Mouse (Mus musculus) erythroblast, adult 5-6 weeks (primary cell): ENCODE measurements at regions not wholly inside any gene's neighbourhood (a gene's known extent, or its start where the extent isn't known, plus 50 kb on each side); places are given as distances from the start of the nearest gene placed in this dataset.
A peak's percentile ranks its signal among the peaks of the same experiment; 100 is the strongest.

Source experiments
- ATAC-seq: replicated peaks from 2 replicates; pipeline ENCODE4 v1.8.0; 2016; ENCODE audit warnings: moderate number of reproducible peaks, mild to moderate bottlenecking, moderate TSS enrichment, inconsistent platforms; ENCODE audit not compliant: poor library complexity, low FRiP score, severe bottlenecking

DNA sequence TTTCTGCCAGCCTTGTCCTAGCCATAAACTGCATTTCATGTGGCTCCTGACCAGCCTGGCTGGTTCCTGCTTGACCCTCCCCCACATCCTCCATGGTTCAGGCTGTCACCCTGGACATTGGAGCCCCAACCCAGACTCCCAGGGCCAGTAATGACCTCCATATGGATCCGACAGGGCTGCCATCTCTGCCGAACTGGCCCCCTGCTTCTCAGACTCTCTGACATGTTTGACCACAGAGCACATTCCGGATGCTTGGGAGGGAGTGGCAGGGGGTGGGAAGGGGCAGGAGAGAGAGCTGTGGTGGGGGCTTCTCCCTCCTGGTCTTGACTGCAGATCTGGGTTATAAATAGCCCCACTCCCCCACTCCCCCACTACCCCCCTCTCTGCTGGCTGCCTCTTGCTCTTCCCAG, 59.0 kb upstream of the Actrt2 start:
- ATAC-seq: no peak

DNA sequence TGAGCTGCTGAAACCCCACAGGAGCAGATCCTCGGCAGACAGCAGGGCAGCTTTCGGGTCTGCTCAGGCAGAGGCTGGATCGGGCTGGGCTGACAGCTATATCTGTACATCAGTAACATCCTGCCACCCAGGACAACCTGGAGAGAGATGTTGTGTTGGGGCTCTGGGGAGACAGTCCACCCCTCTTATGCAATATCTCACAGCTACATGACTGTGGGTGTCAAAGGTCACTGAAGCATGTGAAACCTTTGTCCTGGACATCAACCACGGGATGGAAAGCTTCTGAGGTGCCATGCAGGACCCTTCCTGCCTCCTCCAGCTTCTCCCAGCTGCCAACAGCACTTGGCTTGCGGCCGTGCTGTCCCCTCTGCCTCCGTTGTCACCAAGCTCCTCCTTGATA, 60.3 kb upstream of the Actrt2 start:
- ATAC-seq: no peak

DNA sequence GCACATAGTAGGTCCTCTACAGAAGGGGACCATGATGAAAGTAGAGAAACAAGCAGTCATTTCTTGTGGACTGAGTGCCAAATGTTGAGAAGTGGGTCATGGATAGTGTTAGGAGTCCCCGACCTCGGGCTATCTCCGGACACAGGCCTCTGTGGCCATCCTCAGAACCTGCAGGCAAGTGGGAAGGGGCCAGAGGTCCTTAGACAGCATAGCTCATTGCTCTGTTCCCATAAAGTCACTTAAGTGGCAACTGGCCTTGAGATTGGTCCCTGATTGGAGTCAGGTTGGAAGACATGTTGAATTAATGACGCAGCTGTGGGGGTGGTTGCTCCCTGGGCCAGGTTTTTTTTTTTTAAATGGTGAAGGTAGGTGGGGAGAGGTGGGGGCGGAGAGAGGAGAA, 63.0 kb upstream of the Actrt2 start:
- no peak for ATAC-seq

DNA sequence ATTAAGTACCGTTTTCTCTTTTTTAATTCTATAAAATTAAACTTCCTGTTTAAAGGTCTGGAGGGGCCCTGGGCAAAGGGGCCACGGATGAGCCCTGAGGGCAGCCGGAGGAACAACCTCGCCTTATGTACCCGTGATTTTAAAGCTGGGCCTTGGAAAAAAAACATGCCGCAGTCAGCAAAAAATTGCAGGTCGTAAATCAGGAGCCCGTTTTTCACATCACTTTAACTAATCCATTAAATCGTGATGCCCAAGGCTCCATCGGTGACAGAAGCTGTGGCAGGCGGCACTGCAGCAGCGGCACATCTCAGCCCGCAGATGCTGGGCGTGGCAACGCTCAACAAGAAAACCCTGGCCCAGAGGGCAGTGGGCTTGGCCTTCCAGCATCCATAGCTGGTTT, 63.7 kb upstream of the Actrt2 start:
- no peak for ATAC-seq

DNA sequence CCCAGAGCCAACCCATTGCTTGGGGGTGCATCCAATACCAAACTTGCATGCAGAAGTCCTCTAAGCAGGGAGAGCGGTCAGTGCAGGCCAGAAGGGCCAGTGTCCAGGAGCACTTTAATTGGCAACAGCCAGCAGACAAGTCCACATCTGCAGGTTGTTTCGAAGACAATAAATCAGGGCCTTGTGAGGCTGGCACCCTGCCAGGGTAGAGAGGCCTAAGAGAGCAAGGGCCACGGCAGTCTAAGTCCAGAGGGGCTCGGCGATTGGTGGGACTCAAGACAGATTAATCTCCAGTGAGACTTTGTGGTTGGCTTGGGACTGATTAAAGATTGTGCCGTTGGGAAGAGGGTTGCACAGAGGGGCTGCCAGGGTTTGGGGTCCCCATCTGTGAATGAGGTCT, 68.4 kb upstream of the Actrt2 start:
- ATAC-seq: no peak

DNA sequence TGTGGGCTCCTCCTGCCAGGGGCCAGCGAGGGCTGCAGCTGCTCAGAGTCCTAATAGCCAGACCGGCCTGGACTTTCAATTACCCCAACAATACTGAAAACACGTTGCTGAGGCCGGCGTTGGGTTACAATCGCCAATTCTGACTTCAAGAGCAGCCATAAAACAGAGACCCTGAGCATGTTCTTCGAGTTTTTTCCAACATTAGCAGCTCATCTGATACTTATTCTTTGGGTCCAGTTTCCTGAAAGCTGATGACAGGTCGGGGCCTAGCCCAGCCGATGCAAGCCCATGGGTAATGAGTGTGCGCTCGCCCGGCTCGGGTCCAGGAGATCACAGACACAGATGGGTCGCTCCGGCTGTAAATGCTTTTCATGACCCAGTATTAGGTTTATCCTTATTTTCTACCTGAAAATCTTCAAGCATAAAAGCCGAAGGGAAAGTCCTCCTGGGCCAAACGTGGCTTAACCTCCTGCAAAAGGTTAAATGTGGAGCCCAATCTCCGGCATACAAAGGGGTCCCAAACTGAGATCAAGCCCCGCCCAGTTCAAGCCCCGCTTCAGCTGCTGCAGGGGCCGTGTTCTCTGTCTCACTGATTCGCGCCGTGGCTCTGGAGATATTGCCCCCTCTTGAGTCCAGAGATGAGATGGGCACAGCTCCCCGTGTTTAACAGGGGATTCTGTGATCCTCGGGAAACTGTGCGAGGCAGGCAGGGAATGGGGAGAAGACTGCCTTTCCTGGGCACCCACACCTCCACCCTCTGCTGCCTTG, 73.6 kb upstream of the Actrt2 start:
- ATAC-seq: no peak

DNA sequence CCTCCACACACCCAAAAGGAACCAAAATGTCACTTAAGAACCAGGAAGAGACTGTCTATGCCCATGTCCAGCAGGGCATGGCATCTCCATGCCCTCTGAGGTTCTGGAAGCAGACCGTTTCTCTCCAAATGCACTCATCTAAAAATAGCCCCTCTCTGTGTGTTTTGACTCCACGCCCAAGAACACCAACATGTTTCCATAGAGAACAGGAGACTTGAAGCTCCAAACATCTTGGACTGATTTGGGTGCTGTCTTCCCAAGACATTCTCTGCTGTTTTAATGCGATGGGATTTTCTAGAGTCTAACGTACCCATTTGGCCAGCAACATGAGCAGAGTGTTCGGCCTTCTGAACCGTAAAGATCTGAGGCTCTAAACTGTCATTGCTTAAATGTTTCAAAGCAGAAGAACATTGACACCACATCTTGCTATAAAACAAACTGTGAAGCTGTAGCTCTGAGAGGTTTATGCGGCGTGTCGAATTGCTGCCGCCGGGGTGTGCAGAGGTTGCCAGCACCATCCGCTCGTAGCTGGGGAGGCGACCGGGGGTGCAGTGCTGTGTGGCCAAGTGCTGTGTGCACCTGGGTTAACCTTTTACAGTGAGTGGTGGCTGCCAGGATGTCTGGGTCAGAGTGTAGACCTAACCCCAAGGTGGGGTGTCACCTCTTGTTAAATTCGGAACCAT, 78.8 kb upstream of the Actrt2 start:
- no peak for ATAC-seq

DNA sequence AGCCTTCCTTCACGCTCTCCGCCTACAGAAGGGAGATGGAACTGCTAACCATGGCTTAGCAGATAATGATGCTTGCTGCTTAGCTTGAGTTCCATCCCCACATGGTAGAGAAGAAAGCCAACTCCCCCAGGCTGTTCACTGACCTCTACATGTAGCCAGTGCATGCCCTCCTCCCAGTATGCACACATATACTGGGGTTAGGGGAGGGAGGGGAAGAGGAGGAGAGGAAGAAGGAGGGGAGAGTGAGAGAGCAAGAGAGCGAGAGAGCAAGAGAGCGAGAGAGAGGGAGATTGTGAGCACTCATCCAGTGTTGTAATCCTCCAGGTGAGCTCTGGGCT, 79.3 kb upstream of the Actrt2 start:
- no peak for ATAC-seq

DNA sequence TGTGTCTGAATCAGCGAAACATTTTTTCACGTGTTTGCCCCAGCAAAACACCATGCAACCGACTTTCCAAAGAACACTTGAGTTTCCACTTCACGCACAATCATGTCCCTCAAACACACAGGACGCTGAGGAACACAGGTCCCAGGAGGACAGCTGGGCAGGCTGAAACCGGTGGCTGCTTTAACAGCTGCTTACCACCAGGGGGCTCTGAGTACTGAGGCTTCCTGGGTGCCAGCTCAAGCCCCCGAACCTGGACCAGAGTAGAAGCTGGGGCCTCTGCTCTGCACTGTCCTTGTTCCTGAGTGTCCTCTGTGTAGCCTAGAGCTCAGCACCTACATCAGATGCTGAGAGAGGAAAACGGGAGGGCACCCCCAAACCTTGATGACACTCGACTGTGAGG, 81.5 kb upstream of the Actrt2 start:
- ATAC-seq: peak; percentile 81

DNA sequence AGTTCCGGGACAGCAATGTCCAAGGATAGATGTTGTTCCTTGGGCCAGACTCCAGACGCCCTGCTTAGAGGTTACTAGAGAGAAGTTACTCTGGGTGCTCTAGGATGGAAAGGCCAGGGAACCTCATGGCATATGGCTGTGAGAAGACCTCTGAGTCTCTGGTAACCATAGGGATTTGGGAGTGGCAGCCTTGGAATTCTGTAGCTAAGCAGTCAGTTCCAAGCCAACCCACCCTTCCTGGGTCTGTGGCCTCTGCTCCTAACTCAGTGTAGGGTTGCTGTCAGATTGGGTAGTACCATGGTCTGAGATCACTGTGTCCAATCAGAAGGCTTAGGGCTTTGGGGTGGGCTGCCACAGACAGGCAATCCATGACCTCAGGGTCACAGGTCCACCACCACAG, 82.3 kb upstream of the Actrt2 start:
- no peak for ATAC-seq

DNA sequence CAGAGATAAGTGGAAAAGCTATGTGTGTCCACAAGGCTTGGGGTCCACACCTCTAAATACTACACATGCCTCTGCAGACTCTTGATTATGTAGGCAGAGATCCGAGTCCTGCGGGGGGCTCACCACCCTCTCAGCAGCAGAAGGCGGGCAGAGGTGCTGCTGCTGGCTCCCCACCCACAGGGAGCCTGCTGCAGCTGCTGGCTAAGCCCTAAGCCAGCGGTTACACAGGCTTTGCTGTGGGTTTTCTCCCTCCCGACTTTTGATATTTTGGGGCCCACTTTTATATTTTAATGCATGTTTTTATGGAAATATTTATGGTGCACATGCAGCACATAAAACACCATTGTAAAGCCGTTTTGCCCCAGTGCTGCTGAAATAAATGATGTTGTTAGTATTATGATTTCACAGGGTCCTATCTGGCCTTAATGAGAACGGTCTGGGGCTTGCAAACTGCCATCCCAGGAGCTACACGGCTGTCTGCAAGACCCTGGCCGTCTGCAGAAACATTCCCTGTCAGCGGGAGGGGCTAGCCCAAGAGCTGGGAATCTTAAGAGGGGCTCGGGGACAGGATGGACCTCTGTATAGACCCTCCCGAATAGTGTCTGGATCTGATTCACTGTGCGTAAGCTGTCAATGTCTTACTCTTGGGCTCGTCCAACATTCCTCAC, 82.9 kb upstream of the Actrt2 start:
- ATAC-seq: no peak

DNA sequence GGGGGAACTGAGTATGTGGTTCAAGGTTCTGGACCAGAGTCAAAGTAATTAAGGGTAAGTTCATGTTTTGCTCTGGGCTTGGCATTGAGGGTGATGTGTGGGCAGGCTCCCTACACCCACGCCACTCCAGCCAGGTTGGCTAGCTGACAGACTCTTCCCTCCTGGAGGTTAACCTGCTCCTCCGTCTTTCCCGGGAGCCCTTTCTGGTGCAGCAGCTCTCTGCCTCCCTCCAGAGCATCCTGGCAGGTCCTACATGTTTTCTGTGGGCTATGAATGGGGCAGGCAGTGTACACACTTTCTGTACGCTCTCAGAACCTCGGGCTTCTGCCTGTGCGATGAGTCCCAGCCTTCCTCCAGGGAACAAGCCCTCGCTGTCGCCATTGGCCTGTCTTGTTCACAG, 82.8 kb upstream of the Ttc34 start:
- ATAC-seq: no peak

DNA sequence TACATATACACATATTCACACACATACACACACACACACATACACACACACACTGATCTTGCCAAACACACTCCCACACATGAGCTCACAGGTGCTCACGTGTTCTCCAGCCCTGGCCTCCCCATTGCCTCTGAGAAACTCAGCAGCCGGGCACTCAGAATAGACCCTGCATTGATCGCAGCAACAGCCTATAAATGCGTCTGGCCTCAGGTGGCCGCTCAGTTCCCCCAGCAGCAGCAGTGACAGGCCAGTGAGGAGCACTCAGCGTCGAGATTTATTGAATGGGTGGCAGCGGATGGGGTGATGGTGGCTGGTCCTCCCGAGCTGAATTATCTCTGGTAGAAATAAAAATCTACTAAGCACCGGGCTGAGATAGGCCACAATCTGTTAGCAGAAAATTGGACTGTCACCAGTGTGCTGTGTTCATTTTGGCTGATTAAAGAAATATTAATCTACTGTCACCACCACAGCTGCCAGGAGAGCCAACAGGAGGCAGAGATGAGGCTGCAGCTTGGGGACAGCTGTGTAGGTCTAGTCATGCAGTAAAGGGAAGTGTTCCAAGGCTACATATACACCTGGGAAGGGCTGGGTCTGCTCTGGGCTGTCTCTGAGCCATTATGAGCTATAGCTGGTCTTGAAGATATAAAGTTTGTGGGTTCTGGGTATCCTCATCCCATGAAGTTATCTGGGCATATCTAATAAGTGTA, 80.4 kb upstream of the Ttc34 start:
- no peak for ATAC-seq

DNA sequence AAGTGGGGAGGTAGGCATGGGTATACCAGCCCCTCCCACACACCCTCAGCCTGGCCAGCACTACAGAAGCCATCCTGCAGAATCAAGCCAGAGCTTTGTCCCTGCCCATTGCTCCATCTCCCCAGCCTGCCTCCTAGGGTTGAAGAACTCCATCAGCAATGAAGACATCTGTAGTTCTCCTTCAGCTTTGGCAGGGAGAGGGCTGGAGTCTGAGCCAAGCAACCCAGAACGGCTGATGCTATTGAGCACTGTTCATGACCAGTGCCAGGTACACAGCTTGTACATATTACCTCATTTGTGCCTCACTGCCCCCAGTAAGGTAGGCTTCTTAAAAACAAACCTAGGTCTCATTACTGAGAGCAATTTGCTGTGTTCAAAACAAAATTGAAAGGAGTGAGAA, 77.4 kb upstream of the Ttc34 start:
- ATAC-seq: no peak

DNA sequence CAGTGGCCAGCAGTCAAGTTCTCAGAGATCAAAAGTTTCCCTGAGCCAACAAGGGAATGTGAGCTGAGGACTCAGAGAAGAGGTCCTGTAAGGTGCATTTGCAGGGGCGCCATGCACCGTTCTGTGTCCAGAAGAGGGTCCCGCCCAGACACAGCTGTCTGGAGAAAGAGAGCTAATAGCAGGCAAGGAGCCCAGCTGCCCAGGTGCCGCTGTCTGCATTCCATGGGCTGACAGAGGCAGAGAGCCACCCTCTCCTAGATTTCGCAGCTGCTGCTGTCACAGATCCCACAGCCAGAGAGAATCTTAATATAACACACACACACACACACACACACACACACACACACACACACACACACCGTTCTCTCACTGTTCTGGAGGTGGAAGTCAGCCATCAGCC, 73.0 kb upstream of the Ttc34 start:
- no peak for ATAC-seq

DNA sequence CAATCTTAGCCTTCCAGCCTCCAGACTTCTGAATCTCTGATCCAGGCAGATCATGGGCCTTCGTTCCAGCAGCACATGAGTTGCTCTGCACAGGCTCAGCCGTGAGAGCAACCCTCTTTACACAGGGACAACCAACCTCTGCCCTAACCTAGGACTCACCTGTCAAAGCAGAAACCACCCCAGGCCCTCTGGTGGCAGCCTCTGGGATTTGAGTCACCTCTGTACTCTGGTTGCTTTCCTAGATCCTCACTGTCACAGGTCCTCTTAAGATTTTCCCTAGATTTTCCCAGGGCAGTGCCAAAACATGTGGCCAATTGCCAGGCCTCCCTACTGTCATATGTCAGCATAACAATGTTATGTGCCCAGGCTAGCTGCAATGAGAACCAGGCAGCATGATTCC, 71.1 kb upstream of the Ttc34 start:
- ATAC-seq: no peak

DNA sequence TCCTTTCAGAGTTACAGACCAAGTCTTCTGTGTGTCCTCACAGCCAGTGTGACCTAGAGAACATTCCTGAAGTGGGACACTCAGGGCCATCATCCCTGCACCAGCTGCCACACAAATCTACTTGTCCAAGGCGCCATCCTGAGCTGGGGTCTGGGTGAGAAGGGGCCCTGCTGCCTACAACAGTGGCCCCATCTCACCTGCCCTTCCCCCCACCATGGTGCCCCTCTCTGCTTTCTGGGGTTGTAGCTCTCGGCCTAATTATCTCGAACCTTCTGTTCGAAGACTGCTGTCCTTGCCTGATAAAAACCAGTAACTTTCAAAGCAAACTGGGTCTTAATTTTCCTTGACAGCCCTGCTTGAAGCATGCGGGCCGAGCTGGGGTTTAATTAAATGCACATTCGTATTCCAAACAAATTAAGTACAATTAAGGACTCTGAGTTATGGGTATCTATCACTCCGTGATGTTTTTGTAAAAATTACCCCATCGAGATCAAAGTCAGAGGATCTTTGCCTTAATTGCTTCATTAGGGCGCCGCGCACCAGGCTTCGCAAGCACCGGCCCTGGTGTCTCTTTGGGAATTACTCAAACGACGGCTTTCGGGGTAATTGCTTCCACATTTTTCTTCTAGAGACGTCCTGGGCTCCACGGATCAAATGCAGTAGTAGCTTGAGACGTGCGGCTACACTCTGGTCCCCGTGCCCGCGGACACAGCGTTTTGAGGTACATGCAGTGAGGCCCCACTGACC, 65.8 kb upstream of the Ttc34 start:
- ATAC-seq: no peak

DNA sequence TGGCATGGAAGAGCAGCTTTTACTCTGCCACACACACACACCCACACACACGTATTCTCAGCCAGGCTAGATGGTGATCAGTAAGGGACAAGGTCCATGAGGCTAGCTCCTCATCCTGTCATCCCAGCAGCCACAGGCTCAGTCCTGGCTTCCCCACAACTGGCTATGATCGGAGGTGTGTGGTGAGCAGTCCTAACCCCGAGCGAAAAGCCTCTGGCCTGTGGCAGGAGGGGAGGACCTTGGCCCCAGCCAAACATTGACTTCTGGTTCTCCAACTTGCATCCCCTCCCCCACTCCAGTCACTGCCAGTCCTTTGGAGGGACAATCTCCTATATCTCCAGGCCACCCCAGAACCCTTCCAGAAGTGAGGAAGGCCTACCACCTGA, 65.2 kb upstream of the Ttc34 start:
- no peak for ATAC-seq

DNA sequence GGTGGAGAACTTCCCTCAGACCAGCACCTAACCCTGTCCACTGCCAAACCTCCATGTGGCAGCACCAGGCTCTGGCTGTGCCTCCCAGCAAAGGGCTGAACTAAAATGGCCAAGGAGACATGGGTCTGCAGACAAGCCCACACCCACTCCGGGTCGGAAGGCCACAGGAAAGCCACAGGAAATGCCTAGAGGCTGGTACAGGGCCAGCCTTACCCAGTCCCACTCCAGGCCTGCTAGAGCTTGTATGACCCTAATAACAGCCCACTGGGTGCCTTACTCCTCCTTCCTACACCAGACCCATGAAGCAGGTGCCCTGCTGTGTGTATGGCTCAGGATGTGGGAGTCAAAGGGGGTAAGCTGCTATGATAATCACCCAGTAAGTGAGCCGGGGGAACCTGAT, 63.4 kb upstream of the Ttc34 start:
- ATAC-seq: no peak

DNA sequence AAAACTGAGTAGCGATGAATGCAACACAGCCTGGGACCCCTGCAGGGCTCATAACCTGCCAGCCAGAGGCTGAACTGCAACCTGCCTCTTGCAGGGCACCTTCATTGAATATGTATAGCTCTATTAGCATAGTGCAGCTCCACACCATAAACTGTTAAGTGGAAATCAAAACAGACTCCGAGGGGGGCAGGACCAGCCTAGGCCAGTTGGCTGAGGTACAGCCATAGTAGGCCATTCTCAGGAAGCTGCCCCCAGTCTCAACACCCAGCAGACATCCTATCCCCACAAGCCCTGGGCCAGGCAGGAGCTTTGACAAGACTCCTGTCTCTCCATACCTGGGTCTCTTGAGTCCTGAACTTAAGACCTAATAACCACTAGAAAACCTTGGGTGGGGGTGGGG, 62.9 kb upstream of the Ttc34 start:
- ATAC-seq: no peak
